ENCODE assay signal across 8 mouse cellular contexts in the genomic region with DNA sequence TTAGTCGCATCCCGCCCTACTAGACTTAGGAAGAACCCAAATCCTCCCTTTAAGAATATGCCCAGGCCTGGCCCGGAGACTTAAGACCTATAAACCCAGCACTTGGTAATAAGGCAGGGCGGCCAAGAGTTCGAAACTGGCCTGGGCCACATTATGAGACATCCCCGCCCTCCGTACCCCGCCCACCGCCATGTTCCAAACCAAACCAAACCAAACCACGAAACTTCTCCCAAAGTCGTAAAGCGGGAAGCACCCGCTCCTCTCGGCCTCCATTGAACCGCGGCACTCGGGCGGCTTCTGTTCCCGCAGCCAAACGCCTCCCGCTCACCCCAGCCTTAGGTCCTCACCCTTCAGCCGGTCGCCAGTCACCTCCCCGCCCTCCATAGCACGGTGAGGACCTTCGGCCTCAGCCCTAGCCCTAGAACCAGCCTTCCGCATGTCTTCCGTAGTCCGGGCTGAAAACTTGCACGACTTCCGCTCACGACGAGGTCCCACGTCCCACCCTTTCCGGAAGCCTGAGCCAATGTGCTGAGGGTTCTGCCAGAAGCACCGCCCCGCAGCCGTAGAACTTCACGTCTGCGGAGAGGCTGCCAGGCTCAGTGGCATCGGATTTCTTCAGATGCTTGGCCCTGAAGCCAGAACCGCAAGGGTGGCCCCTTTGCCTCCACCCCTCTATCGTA. TPM values are rescaled to one million over a fixed set of nuclear protein-coding genes. Genes with fewer than 3 reads are reported as not detected.
A peak's percentile ranks its signal among the peaks of the same experiment; 100 is the strongest.
DNase-seq lines count a peak whose midpoint lies in the region; ATAC-seq lines count a peak whose summit lies in the region.

TSS of gene Rrp36 (minus strand) at position 503 of the 680 bp plus-strand sequence.

- peak; percentile 79 to 83 for DNase-seq in adrenal gland, adult 18-20 months (ENCODE audit: low spot score in 2 of 2)
- DNase-seq in embryo, embryonic 11 days: peak; percentile 96
- DNase-seq in gastrocnemius, postnatal 25 days: peak; percentile 91
- DNase-seq in intestine, embryonic 14.5 days (ENCODE audit: low spot score): peak; percentile 92
- peak; percentile 90 to 92 for DNase-seq in left cerebral cortex, postnatal 14 days (ENCODE audit: low spot score in 2 of 2)
- peak; percentile 92 for DNase-seq in mesoderm, embryonic 11.5 days (ENCODE audit: low read depth, low spot score)
- DNase-seq in right cerebral cortex, postnatal 36 days (ENCODE audit: low spot score in 2 of 2): peak; percentile 81 to 89
- DNase-seq in yolk sac, embryonic 10.5 days (ENCODE audit: low spot score): peak; percentile 94

- peak within 1 kb of the TSS; percentile 85 for H3K4me2 ChIP-seq in intestine, embryonic 14.5 days (ENCODE audit: low read length)

- H3K27me3 ChIP-seq in intestine, embryonic 14.5 days (replicated peaks; ENCODE audit: control insufficient read depth, insufficient read depth, low read length): no peaks in the 10 kb centered on the region

- H3K9ac ChIP-seq in intestine, embryonic 14.5 days (ENCODE audit: low read length): peak within 1 kb of the TSS; percentile 81

- peak; percentile 92 for ATAC-seq in intestine, embryonic 14.5 days (replicated peaks; ENCODE audit: low FRiP score, low TSS enrichment, low read depth)

- H3K4me1 ChIP-seq in intestine, embryonic 14.5 days (replicated peaks; ENCODE audit: control insufficient read depth, insufficient read depth, low read length): peaks cover 23% of the 10 kb centered on the region

- no peaks in the 10 kb centered on the region for H3K9me3 ChIP-seq in intestine, embryonic 14.5 days (ENCODE audit: control insufficient read depth, low read length)

- intact Hi-C loops in left cerebral cortex, postnatal 14 days (cut with DNase I): no loop called here

- H3K27ac ChIP-seq in intestine, embryonic 14.5 days (ENCODE audit: low read depth): peak within 1 kb of the TSS; percentile 80

- peak within 1 kb of the TSS; percentile 83 for H3K4me3 ChIP-seq in intestine, embryonic 14.5 days (ENCODE audit: low read depth, low read length)

- 1% methylated on average over 42 of the region's 43 CpGs for WGBS in intestine, embryonic 14.5 days

- peaks cover 55% of the 10 kb centered on the region for H3K36me3 ChIP-seq in intestine, embryonic 14.5 days (ENCODE audit: control insufficient read depth, insufficient read depth, low read length)

RNA-seq across cellular contexts. Expression of gene Rrp36, which starts in this region (rescaled TPM):
- total RNA-seq in adrenal gland, adult 18-20 months (2021): 10 to 100 TPM; 25.9 to 29.8 TPM
- total RNA-seq in gastrocnemius, postnatal 25 days (2021): 10 to 100 TPM in 1 of 2 experiments, 1 to 10 TPM in 1; 7.5 to 12.1 TPM
- polyA plus RNA-seq in intestine, embryonic 14.5 days (2014; fragmentation: Nextera tagmentation; extraction: Ambion mirVana): 49.1 and 57.7 TPM in 2 replicates
- 10 to 100 TPM; 14.1 to 15.7 TPM for total RNA-seq in left cerebral cortex, postnatal 14 days (2021)

Comparison
In these comparisons a context has a peak if more than half of its experiments do, and no peak if none do; other contexts are left out.
1. Peak in every context shown above with its lines: DNase-seq, ATAC-seq, H3K4me3 ChIP-seq and H3K27ac ChIP-seq.